Mouse (Mus musculus): ENCODE data around the gene Fam172a.

The Fam172a gene

GRCm38 (mm10) chr13:78198871-78199641 is 497.2 kb downstream of the Fam172a start:
- DNase-seq (ENCODE audit: low spot score) = peak; percentile 40

DNA sequence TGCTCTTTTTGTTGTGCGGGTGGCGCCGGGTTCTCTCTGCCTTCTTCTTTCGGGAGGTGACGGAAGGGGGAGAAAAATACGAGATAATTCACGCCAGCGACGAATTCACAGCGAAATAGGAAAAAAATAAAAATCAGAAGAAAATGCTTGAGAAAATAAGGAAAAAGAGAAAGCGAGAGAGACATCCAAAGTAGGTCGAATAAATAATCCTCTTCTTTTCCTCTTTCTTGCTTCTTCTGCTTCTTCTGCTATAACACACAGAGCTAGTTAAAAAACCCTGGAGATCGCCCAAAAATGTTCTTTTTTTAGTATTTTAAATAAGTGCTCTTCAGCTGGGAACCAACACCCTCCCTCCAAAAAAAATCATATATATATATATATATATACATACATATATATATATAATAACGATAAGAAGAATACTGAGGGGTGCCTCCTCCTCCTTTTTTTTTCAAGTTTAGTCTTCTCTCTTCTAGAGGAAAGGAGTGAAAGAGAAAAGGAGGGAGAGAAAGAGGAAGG is 497.9 kb downstream of the Fam172a start, which contains the start of gene Nr2f1:
TSS of gene Nr2f1 (minus strand) at position 116 of the 519 bp plus-strand sequence.
- DNase-seq (ENCODE audit: low spot score) = no peak

- DNase-seq (ENCODE audit: low spot score) = no peak
Observed at GRCm38 (mm10) chr13:78200407-78200806, 498.6 kb downstream of the Fam172a start.

GRCm38 (mm10) chr13:78200991-78201870 is 499.4 kb downstream of the Fam172a start:
- DNase-seq (ENCODE audit: low spot score) = peak; percentile 78

GRCm38 (mm10) chr13:78201871-78202565 is 500.2 kb downstream of the Fam172a start:
- no peak for DNase-seq (ENCODE audit: low spot score)

GRCm38 (mm10) chr13:78202574-78203347 is 500.9 kb downstream of the Fam172a start:
- DNase-seq (ENCODE audit: low spot score) = peak; percentile 31

DNA sequence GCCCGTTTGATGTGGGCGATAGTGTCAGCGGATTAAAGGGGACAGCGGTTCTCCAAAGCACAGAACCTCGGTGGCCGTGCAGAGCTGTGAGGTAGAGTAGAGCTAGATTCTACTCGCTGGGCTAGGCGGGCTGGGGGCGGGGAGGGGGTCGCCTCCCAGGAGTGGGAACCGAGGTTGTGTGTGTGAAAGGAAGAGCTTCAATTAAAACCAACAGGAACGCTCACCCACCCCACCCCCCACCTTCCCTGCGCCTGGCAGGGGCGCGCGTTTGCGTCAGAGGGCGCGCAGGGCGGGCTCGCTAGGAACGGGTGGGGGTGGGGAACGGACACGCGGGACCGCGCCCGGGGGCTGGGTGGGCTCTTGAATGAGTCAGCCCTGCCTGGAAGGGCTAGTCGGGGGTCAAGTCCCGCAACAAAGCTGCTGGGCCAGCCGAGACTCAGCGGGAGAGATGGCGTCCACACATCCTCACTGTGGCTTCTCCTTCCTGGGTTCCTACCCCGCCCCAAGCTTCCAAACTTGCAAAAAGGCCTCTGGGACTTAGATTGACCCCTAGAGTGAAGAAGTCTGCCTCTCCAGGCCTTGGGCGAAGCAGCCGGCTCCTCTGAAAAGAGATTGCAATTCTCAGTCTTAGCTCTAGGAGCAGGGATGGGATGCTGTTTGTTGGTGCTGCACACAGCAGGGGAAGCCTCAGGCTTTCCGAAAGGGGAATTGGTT is 501.7 kb downstream of the Fam172a start:
- peak; percentile 31 for DNase-seq (ENCODE audit: low spot score)

DNA sequence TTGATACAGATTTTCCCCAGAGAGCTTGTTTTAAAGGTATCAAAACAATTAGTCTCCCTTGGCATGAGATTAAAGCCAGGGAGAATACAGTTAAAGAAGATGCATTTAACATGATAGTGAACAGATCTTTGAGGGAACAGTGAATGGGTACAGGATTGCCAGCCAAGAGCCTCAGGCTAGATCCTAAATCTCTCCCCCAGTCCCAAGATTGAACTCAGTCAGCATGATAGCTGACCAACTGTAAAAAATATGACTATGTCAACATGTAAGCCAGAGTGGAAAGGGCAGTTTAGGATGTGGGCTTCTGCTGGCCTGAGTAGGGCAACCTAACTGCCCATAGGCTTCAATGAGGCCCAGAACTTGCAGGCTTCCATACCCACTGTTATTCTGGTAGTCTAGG is 503.6 kb downstream of the Fam172a start:
- no peak for DNase-seq (ENCODE audit: low spot score)

DNA sequence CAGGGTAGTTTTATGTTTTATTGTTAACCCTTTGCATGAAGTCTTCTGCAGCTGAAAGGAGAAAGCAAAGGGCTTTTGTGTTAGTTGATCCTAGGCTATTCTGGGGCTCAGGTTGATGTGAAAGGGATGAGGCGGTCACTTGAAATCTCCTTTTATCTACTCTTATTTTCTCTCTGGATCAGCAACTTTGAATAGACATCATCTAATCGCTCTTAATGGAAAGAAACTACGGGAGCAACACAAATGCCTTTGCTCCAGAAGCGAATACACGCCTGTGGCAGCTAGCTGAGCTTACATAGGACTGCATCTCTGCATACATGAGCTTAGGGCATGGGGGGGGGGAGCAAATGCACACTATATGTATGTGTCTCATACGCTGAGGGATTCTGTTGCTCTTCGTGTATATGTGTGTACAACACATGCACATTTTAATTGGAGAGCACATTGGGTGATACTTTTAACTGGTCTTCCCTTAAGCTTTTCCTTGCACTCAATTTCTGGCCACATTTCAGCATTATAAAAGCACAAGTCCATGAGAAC is 505.1 kb downstream of the Fam172a start:
- no peak for DNase-seq (ENCODE audit: low spot score)

DNA sequence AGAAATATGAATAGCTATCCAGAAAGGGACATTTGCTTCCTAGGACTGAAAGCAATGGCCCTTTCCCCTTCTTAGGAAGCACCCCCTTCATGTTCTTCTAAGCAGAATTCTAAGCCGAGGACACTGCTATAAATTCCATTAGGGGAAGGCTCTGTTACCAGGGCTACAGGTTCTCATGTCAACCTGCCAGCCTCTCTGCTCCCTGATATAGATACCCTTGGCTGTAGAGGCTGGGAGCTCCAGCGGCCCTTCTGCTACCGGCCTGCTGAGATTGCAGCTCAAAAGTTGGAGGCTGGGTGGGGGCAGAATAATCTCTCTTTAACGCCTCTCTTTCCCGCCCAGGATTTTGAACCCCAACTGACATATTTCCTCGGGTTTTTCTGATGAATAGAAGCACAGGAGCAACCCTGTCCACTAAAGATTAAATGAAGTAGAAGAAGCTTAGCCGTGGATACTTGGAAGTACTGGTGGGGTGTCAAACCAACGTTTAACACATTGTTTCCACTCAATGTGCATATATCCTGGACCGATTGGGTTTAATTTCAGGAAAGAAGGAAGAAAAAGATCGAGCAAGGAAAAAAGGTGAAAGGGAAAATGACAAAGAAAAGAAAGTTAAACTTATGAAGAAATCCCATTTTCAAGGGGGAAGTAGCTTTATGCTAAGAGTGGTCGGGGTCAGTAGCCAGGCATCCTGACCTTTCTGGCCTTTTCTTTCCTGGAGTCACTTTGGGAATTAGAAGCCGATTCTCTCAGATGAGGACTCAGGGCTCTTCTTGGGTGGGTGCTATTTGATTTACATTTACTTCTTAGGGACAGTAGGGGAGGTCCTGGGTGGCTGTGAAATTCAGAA is 506.2 kb downstream of the Fam172a start:
- no peak for DNase-seq (ENCODE audit: low spot score)

DNA sequence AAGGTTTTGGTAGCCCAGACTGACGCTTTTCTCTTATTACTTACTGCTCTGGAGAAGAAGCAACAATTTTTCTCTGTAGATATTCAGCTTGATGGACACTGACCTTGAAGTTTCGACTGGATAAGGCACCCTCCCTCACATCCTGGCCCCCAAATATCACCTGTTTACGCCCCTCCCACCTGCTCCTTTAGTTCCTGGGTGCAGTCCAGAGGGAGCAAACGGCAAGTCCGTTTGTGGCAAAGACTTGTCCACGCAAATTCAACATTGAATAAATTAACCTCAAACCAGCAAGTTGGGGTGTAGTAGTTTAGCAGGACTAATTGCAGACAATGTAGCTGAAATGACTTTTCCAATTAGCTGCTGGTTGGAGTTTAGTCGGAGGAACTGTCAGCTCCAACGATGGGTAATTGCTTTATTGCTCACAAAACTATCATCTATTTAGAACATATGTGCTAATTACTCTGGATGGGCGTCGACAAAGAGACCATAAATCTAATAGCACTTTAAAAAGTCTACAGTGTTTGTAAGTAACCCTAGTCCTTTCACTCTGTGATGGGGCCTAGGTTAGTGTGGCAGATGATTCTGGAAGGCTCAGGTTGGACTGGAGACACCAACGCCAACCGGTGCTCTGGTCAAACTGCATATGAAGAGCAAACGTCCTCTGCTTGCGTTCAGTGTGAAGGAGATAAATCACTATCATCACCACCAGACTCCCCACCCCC is 507.0 kb downstream of the Fam172a start:
- DNase-seq (ENCODE audit: low spot score) = no peak

DNA sequence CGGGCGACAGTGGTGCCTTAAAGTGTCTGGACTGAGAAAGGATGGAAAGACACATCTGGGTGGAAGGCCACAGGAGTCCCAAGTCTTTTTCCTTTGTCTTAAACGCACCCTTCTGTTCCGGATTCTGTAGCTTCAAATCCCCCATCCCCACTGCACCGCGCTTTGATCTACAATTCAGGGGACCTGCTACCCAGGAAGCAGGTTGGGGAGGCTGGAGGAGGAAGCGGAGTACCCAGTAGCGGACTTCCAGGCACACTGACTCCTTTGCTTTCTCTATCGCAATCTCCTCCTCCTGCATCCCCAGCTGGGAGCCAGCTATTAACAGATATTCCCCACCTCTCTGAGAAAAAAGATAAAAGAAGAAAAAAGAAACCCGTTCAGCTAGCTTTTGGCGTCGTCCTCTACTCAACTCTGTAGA is 507.8 kb downstream of the Fam172a start:
- DNase-seq (ENCODE audit: low spot score) = no peak

GRCm38 (mm10) chr13:78210029-78210747 is 508.4 kb downstream of the Fam172a start:
- no peak for DNase-seq (ENCODE audit: low spot score)

DNA sequence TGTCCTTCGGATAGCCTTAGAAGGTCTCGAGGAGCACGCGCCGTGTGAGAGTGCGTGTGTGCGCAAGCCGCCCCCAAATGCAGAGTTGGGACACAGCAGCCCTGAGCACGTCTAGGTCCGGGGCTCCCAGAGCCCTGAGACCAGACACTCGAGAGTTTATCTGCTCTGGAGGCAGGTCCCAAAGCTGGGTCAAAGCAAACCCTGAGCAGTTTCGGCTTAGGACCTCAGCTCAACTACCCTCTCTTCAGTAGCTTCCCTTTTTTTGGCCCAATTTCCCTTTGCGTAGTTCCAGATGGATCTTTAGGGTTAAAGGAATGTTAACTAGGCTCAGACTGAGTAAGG is 508.9 kb downstream of the Fam172a start:
- DNase-seq (ENCODE audit: low spot score) = no peak

DNA sequence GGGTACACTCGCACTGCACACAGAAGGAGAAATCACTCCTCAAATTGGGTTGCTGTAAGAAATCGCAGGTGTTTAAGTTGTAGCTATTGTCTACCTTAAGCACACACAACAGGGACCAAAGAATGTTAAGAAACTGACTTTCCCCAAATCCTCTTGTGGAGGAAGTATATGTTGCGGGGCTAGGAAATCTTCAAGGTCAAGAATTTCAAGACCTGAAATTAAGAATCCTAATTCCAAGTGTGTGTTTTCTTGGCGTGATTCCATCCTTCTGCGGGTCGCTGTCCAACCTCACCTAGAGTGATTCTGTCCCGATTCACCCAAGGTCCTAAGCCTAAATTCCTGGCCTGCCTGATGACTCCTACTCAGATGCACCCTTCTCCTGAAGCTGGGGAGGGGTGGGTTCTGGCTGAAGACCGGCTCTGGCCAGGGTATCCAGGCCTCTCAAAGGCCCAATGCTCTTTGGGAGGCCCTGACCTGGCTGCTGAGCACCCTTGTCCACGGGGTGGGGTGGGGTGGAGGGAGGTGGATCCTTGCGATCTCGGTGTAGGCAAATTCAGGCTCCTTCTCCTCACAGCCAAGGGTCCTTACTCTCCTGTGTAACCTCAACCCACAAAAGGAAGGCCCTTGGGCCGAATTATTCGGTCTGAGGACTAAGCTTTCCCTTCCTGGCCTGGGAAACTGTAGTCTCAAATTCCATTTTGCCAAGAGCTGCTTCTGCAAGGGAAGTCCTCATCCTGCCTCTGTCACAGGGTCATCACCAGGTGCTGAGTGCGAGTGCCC is 509.6 kb downstream of the Fam172a start:
- DNase-seq (ENCODE audit: low spot score) = no peak

DNA sequence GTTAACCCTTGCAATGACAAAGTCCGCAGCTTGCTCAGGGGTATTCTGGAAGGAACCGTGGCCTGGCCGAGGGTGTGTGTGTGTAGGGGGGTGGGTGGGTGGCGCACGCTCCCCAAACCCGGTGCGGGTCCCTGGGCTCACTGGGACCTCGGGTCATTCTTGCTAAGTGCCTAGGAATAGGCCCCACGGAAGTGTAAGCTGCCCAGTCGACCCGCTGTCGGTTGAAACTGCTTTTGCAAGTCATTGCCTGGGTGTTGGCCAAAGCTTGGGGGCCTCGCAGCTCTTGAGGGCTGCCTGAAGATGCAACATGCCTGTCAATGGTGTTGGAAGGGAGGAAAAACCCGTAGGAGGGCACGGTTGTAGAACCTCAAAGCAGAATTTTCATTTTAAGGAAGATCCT is 510.3 kb downstream of the Fam172a start:
- DNase-seq (ENCODE audit: low spot score) = no peak

- DNase-seq (ENCODE audit: low spot score) = no peak
Observed at GRCm38 (mm10) chr13:78213155-78213554, 511.3 kb downstream of the Fam172a start.

Measured in urinary bladder, postnatal 25 days (tissue).